Mouse (Mus musculus) midbrain, postnatal 0 days (tissue): ENCODE measurements around the gene Cryzl1. TPM values are rescaled to one million over a fixed set of nuclear protein-coding genes. Genes with fewer than 3 reads are reported as not detected.
"Not testable (repeated sequence)": the region's sequence is repeated elsewhere in the genome, so short reads cannot be mapped to it uniquely, and the experiment has no call there.

Experiments used
- ATAC-seq: fragments of 200-750 bp; cut with Nextera tagmentation; 2 replicates; pipeline ENCODE4 v1.8.0; 2017; ENCODE audit warnings: moderate number of reproducible peaks, mild to moderate bottlenecking, moderate TSS enrichment, moderate library complexity; ENCODE audit not compliant: low FRiP score
- DNase-seq: peaks from one replicate; pipeline ENCODE4 v3.0.0-alpha.2; 2015; ENCODE audit warnings: low spot score
- H3K27ac ChIP-seq: fragments of 300-500 bp; sonication (generic); 2 replicates; pipeline ENCODE4 v1.5.1; 2014; ENCODE audit warnings: low read depth, mild to moderate bottlenecking, low read length, mixed read lengths
- H3K27me3 ChIP-seq: fragments of 300-500 bp; sonication (generic); 2 replicates; pipeline ENCODE4 v1.6.1; 2014; ENCODE audit warnings: low read length, control low read depth, mixed read lengths; ENCODE audit not compliant: insufficient read depth
- H3K36me3 ChIP-seq: fragments of 300-500 bp; sonication (generic); 2 replicates; pipeline ENCODE4 v1.6.1; 2014; ENCODE audit warnings: low read length, control low read depth, mixed read lengths; ENCODE audit not compliant: insufficient read depth
- H3K4me1 ChIP-seq: fragments of 300-500 bp; sonication (generic); 2 replicates; pipeline ENCODE4 v1.6.1; 2014; ENCODE audit warnings: mild to moderate bottlenecking, control low read depth, antibody characterized with exemption, low read length, mixed read lengths; ENCODE audit not compliant: insufficient read depth
- H3K4me2 ChIP-seq: fragments of 300-500 bp; sonication (generic); 2 replicates; pipeline ENCODE4 v1.6.1; 2014; ENCODE audit warnings: low read depth, mild to moderate bottlenecking, low read length, mixed read lengths; ENCODE audit not compliant: poor library complexity, severe bottlenecking
- H3K4me3 ChIP-seq: fragments of 300-500 bp; sonication (generic); 2 replicates; pipeline ENCODE4 v1.5.1; 2014; ENCODE audit warnings: low read depth, mild to moderate bottlenecking, low read length, moderate library complexity
- H3K9ac ChIP-seq: fragments of 300-500 bp; sonication (generic); replicated peaks from 2 replicates; pipeline ENCODE4 v1.6.1; 2014; ENCODE audit warnings: mild to moderate bottlenecking, low read length, moderate library complexity, mixed read lengths; ENCODE audit not compliant: poor library complexity, severe bottlenecking
- H3K9me3 ChIP-seq: fragments of 300-500 bp; sonication (generic); 2 replicates; pipeline ENCODE4 v1.6.1; 2016; ENCODE audit warnings: low read length, control low read depth
- CTCF ChIP-seq: IDR thresholded peaks from 2 replicates; pipeline ENCODE4 v1.5.1; 2016; ENCODE audit warnings: antibody characterized with exemption, mild to moderate bottlenecking
- WGBS: fragments of 180-500 bp; shearing (Covaris S2); extraction: QIAGEN DNeasy Blood & Tissue Kit; methylation state at CpG from one replicate; pipeline ENCODE4 v1.1.7; 2014; 5-methylcytosine and 5-hydroxymethylcytosine counted together
- polyA plus RNA-seq: library from polyadenylated mRNA; unstranded; fragments of >200 nt; fragmentation: Nextera tagmentation; extraction: Ambion mirVana; gene quantifications from 2 replicates; pipeline ENCODE4 v1.2.1, GENCODE M21; 2015
- total RNA-seq: library from RNA; depleted of rRNA; stranded (reverse); fragments of >200 nt; gene quantifications from 2 replicates; pipeline ENCODE4 v1.2.3, GENCODE M21; 2014

Cryzl1 gene
- total and polyA plus RNA-seq, 2 experiments from 2014 or later, result 42.9 to 93.0 TPM

GRCm38 (mm10) chr16:91648220-91648550, 80.6 kb downstream of the Cryzl1 start:
- TF ChIP-seq CTCF, result no peak

GRCm38 (mm10) chr16:91647461-91648219, 81.1 kb downstream of the Cryzl1 start, which contains the start of gene Son:
Gene Son (plus strand): TSS chr16:91647506.
- H3K27me3 ChIP-seq, result no peaks in the 10 kb centered on the region
- peaks cover 9% of the 10 kb centered on the region; the same call in 1 of the 2 replicates for H3K4me1 ChIP-seq
- peak; percentile 98 for ATAC-seq
- peak within 1 kb of the TSS; percentile 94 for H3K4me2 ChIP-seq
- peaks cover 8% of the 10 kb centered on the region for H3K36me3 ChIP-seq
- H3K4me3 ChIP-seq, result peak within 1 kb of the TSS; percentile 75
- WGBS, result under 1% methylated on average over 57 of the region's 70 CpGs
- peak; percentile 32 for TF ChIP-seq CTCF
- DNase-seq, result peak; percentile 99
- H3K9me3 ChIP-seq, result no peaks in the 10 kb centered on the region
- peak within 1 kb of the TSS; percentile 99 for H3K27ac ChIP-seq
- H3K9ac ChIP-seq, result peak within 1 kb of the TSS; percentile 91

More at GRCm38 (mm10) chr16:91648220-91648550, 80.6 kb downstream of the Cryzl1 start:
- H3K36me3 ChIP-seq, result peaks cover 5% of the 10 kb centered on the region
- peaks cover 9% of the 10 kb centered on the region; the same call in 1 of the 2 replicates for H3K4me1 ChIP-seq
- DNase-seq (peak; percentile 65), ATAC-seq (peak; percentile 44; the same call in 1 of the 2 replicates)
- peak overlapping the region; percentile 99 for H3K27ac ChIP-seq
- WGBS, result under 1% methylated on average over 23 of the region's 25 CpGs
- H3K4me3 ChIP-seq, result peak overlapping the region; percentile 75
- H3K9me3 ChIP-seq, result no peaks in the 10 kb centered on the region
- H3K27me3 ChIP-seq, result no peaks in the 10 kb centered on the region
- peak overlapping the region; percentile 94 for H3K4me2 ChIP-seq
- peak overlapping the region; percentile 87 for H3K9ac ChIP-seq

GRCm38 (mm10) chr16:91646681-91647419, 81.9 kb downstream of the Cryzl1 start, which contains the start of gene Gart:
Gene Gart (minus strand): TSS chr16:91646952.
- peak; percentile 94 for DNase-seq

GRCm38 (mm10) chr16:91645995-91646602, 82.7 kb downstream of the Cryzl1 start:
- under 1% methylated on average over 11 of the region's 11 CpGs for WGBS
- H3K27ac ChIP-seq, result no peak overlapping the region
- no peaks in the 10 kb centered on the region for H3K27me3 ChIP-seq
- no peak for ATAC-seq
- peak overlapping the region; percentile 94 for H3K4me2 ChIP-seq
- H3K9ac ChIP-seq, result peak overlapping the region; percentile 91
- H3K9me3 ChIP-seq, result no peaks in the 10 kb centered on the region
- peak; percentile 25 for DNase-seq
- H3K4me3 ChIP-seq, result peak overlapping the region; percentile 75
- peak; percentile 35; the same call in 1 of the 2 replicates for TF ChIP-seq CTCF
- peaks cover 15% of the 10 kb centered on the region for H3K36me3 ChIP-seq
- H3K4me1 ChIP-seq, result peaks cover 9% of the 10 kb centered on the region; the same call in 1 of the 2 replicates

More at GRCm38 (mm10) chr16:91646681-91647419, 81.9 kb downstream of the Cryzl1 start, which contains the start of gene Gart:
- Histone ChIP-seq H3K36me3 (peaks cover 11% of the 10 kb centered on the region), H3K4me3 (peak within 1 kb of the TSS; percentile 75), H3K9ac (peak within 1 kb of the TSS; percentile 91), H3K27me3 (no peaks in the 10 kb centered on the region), H3K27ac (peak within 1 kb of the TSS; percentile 99), H3K9me3 (no peaks in the 10 kb centered on the region), H3K4me1 (peaks cover 9% of the 10 kb centered on the region; the same call in 1 of the 2 replicates), H3K4me2 (peak within 1 kb of the TSS; percentile 94)
- under 1% methylated on average over 59 of the region's 59 CpGs for WGBS
- TF ChIP-seq CTCF, result no peak
- ATAC-seq, result peak; percentile 86

GRCm38 (mm10) chr16:91645420-91645819, 83.4 kb downstream of the Cryzl1 start:
- TF ChIP-seq CTCF, result peak; percentile 6; the same call in 1 of the 2 replicates
- H3K27me3 ChIP-seq, H3K4me3 ChIP-seq, ATAC-seq, H3K27ac ChIP-seq, H3K4me1 ChIP-seq, H3K9ac ChIP-seq, DNase-seq, H3K9me3 ChIP-seq, H3K4me2 ChIP-seq: not testable (repeated sequence)
- H3K36me3 ChIP-seq, result peaks cover 18% of the 10 kb centered on the region
- no CpG with 5 or more reads among the region's 2 CpGs for WGBS
